Mouse (Mus musculus) testis, postnatal 10 days (tissue): ENCODE data around the gene Arhgef40.
"Not testable (repeated sequence)": the region's sequence is repeated elsewhere in the genome, so short reads cannot be mapped to it uniquely, and the experiment has no call there.

ENCODE experiments used
- DNase-seq: peaks from one replicate; pipeline ENCODE4 v3.0.0; 2021; ENCODE audit warnings: low spot score

The Arhgef40 gene

DNA sequence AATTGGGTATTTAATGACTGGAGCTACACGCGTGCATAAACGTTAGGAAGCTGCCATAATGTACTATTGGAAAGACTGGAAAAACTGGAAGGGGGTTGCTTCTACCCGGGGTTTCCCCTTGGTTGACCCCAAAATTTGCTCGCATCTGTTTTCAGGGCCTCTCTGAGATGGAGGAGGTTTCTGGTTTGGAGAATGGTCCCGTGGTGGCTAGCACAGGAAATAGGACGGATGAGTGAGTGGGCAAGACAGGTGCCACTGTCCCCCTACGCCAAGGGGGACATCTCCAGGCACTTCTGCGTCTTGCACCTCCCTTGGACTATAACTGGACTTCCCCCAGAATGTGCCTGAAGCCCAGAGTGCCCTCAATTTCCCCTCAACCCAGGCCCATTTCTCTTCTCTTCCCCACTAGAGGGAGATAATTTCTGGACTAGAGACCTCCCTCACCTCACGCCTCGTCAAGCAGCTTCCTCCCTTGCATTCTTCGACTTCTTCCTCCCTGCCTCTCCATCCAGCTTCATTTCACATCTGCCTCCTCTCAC is 34.6 kb downstream of the Arhgef40 start:
- DNase-seq = no peak

- DNase-seq = peak; percentile 97
These were observed 35.2 kb downstream of the Arhgef40 start for GRCm38 (mm10) chr14:52019590-52020340.

DNA sequence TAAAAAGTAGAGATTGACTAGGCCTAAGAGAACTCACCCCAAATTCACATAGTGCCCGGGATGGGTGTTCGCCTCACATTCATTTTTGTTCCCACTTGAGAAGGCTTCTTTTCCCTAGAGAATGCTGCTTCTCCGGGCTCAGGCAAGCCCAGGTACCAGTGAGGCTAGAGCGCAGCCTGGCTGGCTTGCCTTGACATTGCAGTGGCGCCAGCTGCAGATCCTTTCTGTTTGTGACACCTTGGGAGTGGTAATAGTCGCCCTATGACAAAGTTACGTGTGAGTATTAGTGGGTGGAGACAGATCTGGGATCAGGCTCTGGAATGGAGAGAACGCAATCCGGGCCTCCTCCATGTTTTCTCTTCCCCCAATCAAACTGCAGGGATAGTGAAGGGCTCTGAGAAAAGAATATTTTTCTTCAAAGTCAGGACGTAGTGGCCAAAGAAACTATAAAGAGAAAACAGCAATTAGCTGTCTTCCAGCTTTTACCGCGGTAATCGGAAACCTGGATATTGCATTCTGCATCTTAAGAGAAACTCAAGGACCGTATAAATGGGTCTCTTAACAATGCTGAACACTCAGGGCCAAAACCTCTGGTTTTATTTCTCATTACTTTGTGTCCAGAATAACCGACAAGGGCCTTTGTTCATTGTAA is 36.1 kb downstream of the Arhgef40 start, which contains the start of gene Zfp219:
Gene Zfp219, minus strand, starts transcription at position 248 of the 652 bp plus-strand sequence.
- peak; percentile 75 for DNase-seq

DNA sequence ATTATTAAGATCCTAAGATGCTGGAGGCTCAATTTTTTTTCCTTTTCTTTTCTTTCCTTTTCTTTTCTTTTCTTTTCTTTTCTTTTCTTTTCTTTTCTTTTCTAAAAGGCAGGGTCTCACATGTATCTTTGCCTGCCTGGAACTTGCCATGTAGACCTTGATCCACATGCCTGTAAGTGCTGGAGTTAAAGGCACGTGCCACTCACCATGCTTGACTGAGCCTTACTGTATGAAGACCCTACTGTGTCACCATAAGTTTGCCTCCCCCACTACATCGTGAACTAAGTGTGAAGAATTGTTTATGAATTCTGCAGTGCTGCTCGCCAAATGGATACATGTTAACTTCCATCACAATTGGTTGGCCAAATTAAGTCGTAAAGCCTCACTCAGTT is 36.6 kb downstream of the Arhgef40 start:
- no peak for DNase-seq

GRCm38 (mm10) chr14:52021568-52022212 is 37.2 kb downstream of the Arhgef40 start:
- DNase-seq = no peak

DNA sequence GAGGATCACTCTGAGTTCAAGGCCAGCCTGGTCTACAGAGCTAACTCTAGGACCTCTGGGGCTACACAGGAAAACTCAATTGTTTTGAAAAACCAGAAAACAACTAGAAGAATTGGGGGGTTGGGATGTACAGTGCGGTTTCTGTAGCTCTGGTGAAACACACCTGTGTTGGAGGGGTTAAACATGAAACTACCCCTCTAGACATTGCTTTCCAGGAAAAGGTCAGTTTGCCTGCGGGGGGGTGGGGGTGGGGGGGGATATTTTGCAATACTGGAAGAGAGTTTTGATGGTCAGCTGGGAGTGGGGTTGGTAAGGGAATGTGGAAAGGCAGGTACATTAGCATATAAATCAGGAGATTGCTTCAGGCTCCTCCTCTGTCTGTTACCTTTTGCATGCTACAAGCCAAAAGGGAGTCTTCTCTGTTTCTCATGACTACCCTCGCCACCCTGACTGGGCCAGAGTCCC is 37.8 kb downstream of the Arhgef40 start:
- no peak for DNase-seq

DNA sequence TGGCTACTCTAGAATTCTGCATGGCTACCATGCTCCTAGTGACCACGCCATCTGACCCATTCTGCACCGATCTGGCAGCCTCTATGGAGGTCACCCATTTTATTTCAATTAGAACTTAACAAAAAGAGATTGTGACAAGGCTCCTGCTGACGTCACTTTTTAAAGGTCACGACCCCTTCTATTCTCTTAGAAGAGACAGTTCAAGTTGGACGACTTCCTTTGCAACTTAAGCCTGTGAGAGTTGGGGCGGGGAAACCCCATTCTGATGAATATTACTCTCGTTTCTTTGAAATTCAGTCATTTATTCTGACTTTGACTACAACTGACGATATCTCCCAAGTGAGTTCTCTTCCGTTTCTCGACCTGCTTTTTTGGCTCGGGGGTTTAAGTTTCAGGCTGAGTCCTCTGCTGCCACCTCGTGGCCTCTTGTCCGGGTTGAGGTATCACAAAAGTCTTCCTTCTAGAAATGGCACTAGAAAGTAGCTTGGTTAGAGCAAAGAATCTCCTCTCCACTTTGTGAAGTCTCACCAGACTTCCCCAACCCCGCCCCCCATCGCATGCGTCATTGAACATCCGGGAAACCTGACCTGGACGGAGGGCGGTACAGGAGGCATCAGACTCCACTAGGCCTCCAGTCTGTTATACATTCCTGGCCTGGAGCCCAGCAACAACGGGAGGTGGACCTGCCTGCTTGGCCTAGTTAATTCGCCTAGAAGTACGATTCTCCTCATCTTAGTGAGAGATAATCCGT is 38.4 kb downstream of the Arhgef40 start:
- DNase-seq = peak; percentile 96

DNA sequence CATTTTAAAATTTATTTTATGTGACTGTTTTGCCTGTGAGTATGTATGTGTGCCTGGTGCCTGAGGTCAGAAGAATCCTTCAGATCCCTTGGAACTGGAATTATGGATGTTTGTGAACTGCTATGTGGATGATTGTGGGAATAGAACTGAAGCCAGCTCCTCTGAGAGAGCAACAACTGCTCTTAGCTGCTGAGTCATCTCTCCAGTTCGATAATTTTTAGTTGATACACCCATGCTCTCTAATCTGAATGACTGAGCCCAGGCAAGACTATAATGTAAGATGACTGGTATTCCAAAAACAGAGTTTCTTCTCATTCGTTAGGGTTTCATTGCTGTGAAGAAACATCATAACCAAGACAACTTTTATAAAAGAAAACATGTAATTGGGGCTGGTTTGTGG is 39.6 kb downstream of the Arhgef40 start:
- no peak for DNase-seq

DNA sequence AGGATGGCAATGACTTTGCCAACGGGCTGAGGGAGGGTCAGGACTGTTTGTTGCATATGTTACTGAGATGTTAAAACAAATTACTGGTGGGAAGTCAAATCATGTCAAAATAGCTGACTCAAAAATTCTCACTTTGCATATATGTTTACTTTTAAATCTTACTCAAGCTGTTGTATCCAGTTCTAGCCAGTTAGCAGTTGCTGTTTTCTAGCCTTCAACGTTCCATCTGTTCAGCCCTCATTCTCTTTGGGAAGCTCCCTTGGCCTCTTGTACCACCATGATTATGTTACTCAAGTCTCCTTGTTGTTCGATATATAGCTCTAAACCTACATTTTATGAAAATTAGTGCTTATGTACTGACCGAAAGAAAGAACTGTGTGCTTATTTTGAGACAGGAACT is 41.8 kb downstream of the Arhgef40 start:
- no peak for DNase-seq

DNA sequence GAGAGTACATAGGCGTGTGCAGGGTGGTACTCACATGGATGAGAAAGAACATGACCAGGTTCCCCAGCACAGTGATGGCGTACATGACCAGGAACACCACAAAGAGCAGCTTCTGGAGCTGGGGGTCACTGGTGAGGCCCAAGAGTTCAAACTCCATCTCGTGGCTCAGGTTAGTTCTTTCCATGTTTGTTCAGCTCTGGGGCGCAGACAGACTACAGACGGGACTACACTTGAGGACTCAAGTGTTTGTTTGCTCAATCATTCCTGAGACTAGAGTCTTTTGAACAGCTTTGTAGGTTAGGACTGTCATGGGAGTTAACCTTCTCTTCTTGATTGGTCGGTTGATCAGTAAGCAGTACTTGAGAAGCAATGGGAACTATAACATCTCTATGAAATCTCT is 51.4 kb downstream of the Arhgef40 start:
- no peak for DNase-seq

GRCm38 (mm10) chr14:52039332-52039731 is 54.8 kb downstream of the Arhgef40 start:
- DNase-seq = no peak

DNA sequence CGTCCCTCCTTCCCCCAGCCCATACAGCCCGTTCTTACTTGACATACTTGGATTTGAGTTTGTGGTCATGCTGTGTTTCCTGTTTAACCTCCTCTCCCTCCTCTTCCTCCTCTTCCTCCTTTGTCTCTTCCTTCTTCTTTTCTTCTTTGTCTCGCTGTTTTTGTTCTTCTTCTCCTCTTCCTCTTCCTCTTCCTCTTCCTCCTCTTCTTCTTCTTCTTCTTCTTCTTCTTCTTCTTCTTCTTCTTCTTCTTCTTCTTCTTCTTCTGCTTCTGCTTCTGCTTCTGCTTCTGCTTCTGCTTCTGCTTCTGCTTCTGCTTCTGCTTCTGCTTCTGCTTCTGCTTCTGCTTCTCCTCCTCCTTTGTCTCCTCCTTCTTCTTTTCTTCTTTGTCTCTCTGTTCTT is 57.8 kb downstream of the Arhgef40 start, which contains the start of gene Olfr221:
Gene Olfr221, minus strand, starts transcription at position 101 of the 400 bp plus-strand sequence.
- DNase-seq = not testable (repeated sequence)

DNA sequence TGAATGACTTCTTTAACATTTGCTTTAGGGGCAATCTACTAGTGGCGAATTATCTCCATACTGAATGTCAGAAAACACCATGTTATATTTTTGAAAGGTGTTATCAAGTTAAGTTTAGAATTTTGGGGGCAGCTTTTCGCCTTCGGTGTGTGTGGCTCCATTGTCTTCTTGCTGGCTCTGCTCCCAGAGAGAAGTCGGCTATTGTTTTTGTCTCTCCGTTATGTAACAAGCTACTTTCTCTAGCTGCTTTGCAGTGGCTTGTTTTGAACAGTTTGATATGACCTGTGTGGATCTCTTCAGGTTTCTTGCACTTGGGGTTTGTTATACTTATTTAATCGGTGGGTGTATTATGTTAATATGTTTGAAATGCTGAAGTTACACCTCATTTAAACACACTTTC is 58.9 kb downstream of the Arhgef40 start:
- DNase-seq = no peak

GRCm38 (mm10) chr14:52044901-52045678 is 60.6 kb downstream of the Arhgef40 start:
- peak; percentile 65 for DNase-seq

DNA sequence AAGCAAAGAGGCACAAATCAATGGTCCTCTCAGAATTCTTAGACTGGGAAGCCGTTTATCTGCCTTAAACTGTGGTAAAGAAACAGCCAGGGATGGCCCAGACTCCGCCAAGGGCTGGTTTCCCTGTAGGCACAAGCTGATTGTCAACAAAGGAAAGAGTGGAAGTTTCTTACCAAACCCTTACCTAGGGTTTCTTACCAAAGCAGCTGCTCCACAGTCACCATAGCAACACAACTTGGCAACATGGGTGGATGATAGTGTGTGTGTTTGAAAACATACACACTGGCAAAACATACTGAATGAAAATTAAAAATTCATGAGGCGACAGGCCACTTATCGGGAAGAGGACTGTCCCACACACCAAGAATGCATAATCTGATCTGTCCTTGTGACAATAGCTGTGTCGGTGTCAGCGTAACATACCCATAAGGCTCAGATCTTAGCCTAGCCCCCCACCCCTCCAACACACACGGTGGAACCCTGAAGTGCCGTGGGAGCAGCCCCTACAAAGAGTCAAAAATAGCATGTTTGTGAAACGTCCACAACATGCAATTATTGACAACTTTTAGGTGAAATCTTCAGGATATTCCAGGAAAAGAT is 61.5 kb downstream of the Arhgef40 start:
- DNase-seq = no peak

- DNase-seq = not testable (repeated sequence)
These were observed 68.2 kb downstream of the Arhgef40 start for GRCm38 (mm10) chr14:52052720-52053119.
